Mouse (Mus musculus): ENCODE measurements at regions not wholly inside any gene's neighbourhood (a gene's known extent, or its start where the extent isn't known, plus 50 kb on each side); places are given as distances from the start of the nearest gene placed in this dataset.

- H3K36me3 ChIP-seq (replicated peaks) = no peaks in the 10 kb centered on the region
- peak; percentile 76; the same call in 1 of the 2 replicates for ATAC-seq (replicated peaks)
Measured at GRCm38 (mm10) chr6:116767738-116768522, 51.2 kb upstream of the Tmem72 start.

GRCm38 (mm10) chr6:116774954-116775675 is 58.4 kb upstream of the Tmem72 start:
- Histone ChIP-seq H3K27me3 (replicated peaks) (no peaks in the 10 kb centered on the region), H3K4me3 (no peak overlapping the region), H3K27ac (no peak overlapping the region), H3K4me2 (no peak overlapping the region), H3K4me1 (no peaks in the 10 kb centered on the region), H3K36me3 (replicated peaks) (no peaks in the 10 kb centered on the region), H3K9ac (no peak overlapping the region), H3K9me3 (no peaks in the 10 kb centered on the region)
- WGBS = 83% methylated on average over 12 of the region's 12 CpGs
- no peak for ATAC-seq (replicated peaks)

More at GRCm38 (mm10) chr6:116767738-116768522, 51.2 kb upstream of the Tmem72 start:
- H3K27me3 ChIP-seq (replicated peaks) = no peaks in the 10 kb centered on the region
- no peaks in the 10 kb centered on the region for H3K4me1 ChIP-seq
- no peak overlapping the region for H3K4me3 ChIP-seq
- H3K27ac ChIP-seq = no peak overlapping the region
- H3K9me3 ChIP-seq = no peaks in the 10 kb centered on the region
- H3K4me2 ChIP-seq = no peak overlapping the region
- H3K9ac ChIP-seq = no peak overlapping the region
- WGBS = 38% methylated on average over 17 of the region's 17 CpGs

- 70% methylated on average over 3 of the region's 3 CpGs for WGBS
- H3K27ac ChIP-seq = no peak overlapping the region
Measured at GRCm38 (mm10) chr6:116786553-116787335, 70.0 kb upstream of the Tmem72 start.

GRCm38 (mm10) chr6:116793321-116793960 is 76.7 kb upstream of the Tmem72 start:
- 90% methylated on average over 4 of the region's 4 CpGs for WGBS

More at GRCm38 (mm10) chr6:116786553-116787335, 70.0 kb upstream of the Tmem72 start:
- no peaks in the 10 kb centered on the region for H3K36me3 ChIP-seq (replicated peaks)
- H3K9ac ChIP-seq = no peak overlapping the region
- H3K4me1 ChIP-seq = no peaks in the 10 kb centered on the region
- H3K4me3 ChIP-seq = no peak overlapping the region
- H3K4me2 ChIP-seq = no peak overlapping the region
- no peak for ATAC-seq (replicated peaks)
- H3K9me3 ChIP-seq = no peaks in the 10 kb centered on the region
- H3K27me3 ChIP-seq (replicated peaks) = no peaks in the 10 kb centered on the region

GRCm38 (mm10) chr6:116793961-116794336 is 77.2 kb upstream of the Tmem72 start:
- Histone ChIP-seq H3K27me3 (replicated peaks) (no peaks in the 10 kb centered on the region), H3K4me2 (no peak overlapping the region), H3K9me3 (no peaks in the 10 kb centered on the region), H3K4me3 (no peak overlapping the region), H3K36me3 (replicated peaks) (no peaks in the 10 kb centered on the region), H3K4me1 (no peaks in the 10 kb centered on the region), H3K27ac (no peak overlapping the region), H3K9ac (no peak overlapping the region)
- WGBS = 82% methylated on average over 9 of the region's 9 CpGs
- no peak for ATAC-seq (replicated peaks)

More at GRCm38 (mm10) chr6:116793321-116793960, 76.7 kb upstream of the Tmem72 start:
- Histone ChIP-seq H3K4me3 (no peak overlapping the region), H3K9me3 (no peaks in the 10 kb centered on the region), H3K36me3 (replicated peaks) (no peaks in the 10 kb centered on the region), H3K9ac (no peak overlapping the region), H3K27ac (no peak overlapping the region), H3K4me1 (no peaks in the 10 kb centered on the region), H3K27me3 (replicated peaks) (no peaks in the 10 kb centered on the region), H3K4me2 (no peak overlapping the region)
- ATAC-seq (replicated peaks) = no peak

GRCm38 (mm10) chr6:116821215-116821912 is 104.7 kb upstream of the Tmem72 start:
- Histone ChIP-seq H3K36me3 (replicated peaks) (no peaks in the 10 kb centered on the region), H3K9ac (no peak overlapping the region), H3K9me3 (no peaks in the 10 kb centered on the region), H3K27me3 (replicated peaks) (no peaks in the 10 kb centered on the region), H3K27ac (peak overlapping the region; percentile 79), H3K4me1 (peaks cover 13% of the 10 kb centered on the region), H3K4me2 (peak overlapping the region; percentile 32), H3K4me3 (no peak overlapping the region)
- ATAC-seq (replicated peaks) = peak; percentile 91
- 17% methylated on average over 12 of the region's 12 CpGs for WGBS

- no peak for ATAC-seq (replicated peaks)
- peaks cover 13% of the 10 kb centered on the region for H3K4me1 ChIP-seq
- no peaks in the 10 kb centered on the region for H3K9me3 ChIP-seq
- 94% methylated on average over 6 of the region's 6 CpGs for WGBS
- H3K4me2 ChIP-seq = no peak overlapping the region
- no peak overlapping the region for H3K27ac ChIP-seq
- H3K9ac ChIP-seq = no peak overlapping the region
- H3K4me3 ChIP-seq = no peak overlapping the region
- H3K27me3 ChIP-seq (replicated peaks) = no peaks in the 10 kb centered on the region
- H3K36me3 ChIP-seq (replicated peaks) = no peaks in the 10 kb centered on the region
Measured at GRCm38 (mm10) chr6:116822605-116823004, 105.9 kb upstream of the Tmem72 start.

GRCm38 (mm10) chr6:116825628-116826027 is 108.9 kb upstream of the Tmem72 start:
- no peaks in the 10 kb centered on the region for H3K27me3 ChIP-seq (replicated peaks)
- no peaks in the 10 kb centered on the region for H3K36me3 ChIP-seq (replicated peaks)
- no peaks in the 10 kb centered on the region for H3K9me3 ChIP-seq
- H3K27ac ChIP-seq = no peak overlapping the region
- H3K9ac ChIP-seq = no peak overlapping the region
- ATAC-seq (replicated peaks) = no peak
- peaks cover 12% of the 10 kb centered on the region for H3K4me1 ChIP-seq
- WGBS = 82% methylated on average over 2 of the region's 2 CpGs
- no peak overlapping the region for H3K4me3 ChIP-seq
- no peak overlapping the region for H3K4me2 ChIP-seq

- Histone ChIP-seq H3K27me3 (replicated peaks) (no peaks in the 10 kb centered on the region), H3K9me3 (no peaks in the 10 kb centered on the region), H3K36me3 (replicated peaks) (no peaks in the 10 kb centered on the region), H3K27ac (no peak overlapping the region), H3K4me3 (no peak overlapping the region), H3K4me1 (no peaks in the 10 kb centered on the region), H3K4me2 (no peak overlapping the region), H3K9ac (no peak overlapping the region)
- 37% methylated on average over 2 of the region's 2 CpGs for WGBS
- peak; percentile 70 for ATAC-seq (replicated peaks)
Measured at GRCm38 (mm10) chr6:116829341-116829740, 112.6 kb upstream of the Tmem72 start.

GRCm38 (mm10) chr6:116845990-116846862 is 129.5 kb upstream of the Tmem72 start:
- H3K36me3 ChIP-seq (replicated peaks) = no peaks in the 10 kb centered on the region
- WGBS = 86% methylated on average over 11 of the region's 11 CpGs
- H3K27me3 ChIP-seq (replicated peaks) = no peaks in the 10 kb centered on the region
- no peak overlapping the region for H3K4me2 ChIP-seq
- no peak for ATAC-seq (replicated peaks)
- H3K9ac ChIP-seq = no peak overlapping the region
- no peak overlapping the region for H3K27ac ChIP-seq
- H3K9me3 ChIP-seq = no peaks in the 10 kb centered on the region
- H3K4me1 ChIP-seq = no peaks in the 10 kb centered on the region
- no peak overlapping the region for H3K4me3 ChIP-seq

Measured in midbrain, embryonic 15.5 days (tissue).